Mouse (Mus musculus) left cerebral cortex, postnatal 14 days (tissue): Measurements from ENCODE around the gene Fam189b. TPM values are rescaled to one million over a fixed set of nuclear protein-coding genes. Genes with fewer than 3 reads are reported as not detected.
"Not testable (repeated sequence)": the region's sequence is repeated elsewhere in the genome, so short reads cannot be mapped to it uniquely, and the experiment has no call there.

Experiments used
- DNase-seq, 2 experiments: peaks; one replicate each; pipeline ENCODE4 v3.0.0; 2021 to 2022; ENCODE audit warnings: low spot score in 2 of 2, mixed read lengths in 1 of 2
- intact Hi-C: fragments of 180-260 bp; cut with DNase I; formaldehyde crosslinking; loops from one replicate; pipeline ENCODE4 v1.15.1; 2025
- total RNA-seq, 2 experiments: library from RNA; stranded (reverse); gene quantifications; 2 replicates each; pipeline ENCODE4 v1.2.3; 2021

Gene Fam189b
- total RNA-seq, 2 experiments from 2014 or later, result 73.5 to 77.2 TPM

- no peak for DNase-seq
Measured at GRCm38 (mm10) chr3:89193853-89194252, 10.9 kb downstream of the Fam189b start.

GRCm38 (mm10) chr3:89195979-89196877 lies 13.3 kb downstream of the Fam189b start:
- DNase-seq, result peak; percentile 83 to 90
- intact Hi-C loops, result no loop called here

More at GRCm38 (mm10) chr3:89193853-89194252, 10.9 kb downstream of the Fam189b start:
- intact Hi-C loops, result no loop called here

- intact Hi-C loops, result no loop called here
- no peak for DNase-seq
Measured at GRCm38 (mm10) chr3:89199839-89200238, 16.9 kb downstream of the Fam189b start.

GRCm38 (mm10) chr3:89202253-89203141 lies 19.6 kb downstream of the Fam189b start, which contains the start of gene Gba:
Gba (plus strand) TSS chr3:89202928.
- DNase-seq, result peak; percentile 91 to 92
- intact Hi-C loops, result no loop called here

- intact Hi-C loops, result no loop called here
- DNase-seq, result no peak
Measured at GRCm38 (mm10) chr3:89203142-89203514, 20.2 kb downstream of the Fam189b start.

GRCm38 (mm10) chr3:89206079-89206478 lies 23.1 kb downstream of the Fam189b start:
- DNase-seq, result no peak
- intact Hi-C loops, result no loop called here

GRCm38 (mm10) chr3:89206695-89207094 lies 23.8 kb downstream of the Fam189b start:
- DNase-seq, result no peak
- intact Hi-C loops, result no loop called here

GRCm38 (mm10) chr3:89208075-89208657 lies 25.2 kb downstream of the Fam189b start:
- DNase-seq, result no peak
- intact Hi-C loops, result no loop called here

GRCm38 (mm10) chr3:89208736-89209135 lies 25.8 kb downstream of the Fam189b start:
- intact Hi-C loops, result no loop called here

GRCm38 (mm10) chr3:89209731-89210130 lies 26.8 kb downstream of the Fam189b start:
- DNase-seq, result no peak
- intact Hi-C loops, result loop anchor here (5.0 kb wide), 1 partner anchor 92 kb away; no protein-coding TSS in a partner anchor

More at GRCm38 (mm10) chr3:89208736-89209135, 25.8 kb downstream of the Fam189b start:
- DNase-seq, result no peak

- intact Hi-C loops, result loop anchor here (5.0 kb wide), 1 partner anchor 93 kb away; no protein-coding TSS in a partner anchor
- no peak for DNase-seq
Measured at GRCm38 (mm10) chr3:89210162-89210561, 27.2 kb downstream of the Fam189b start.

- DNase-seq, result no peak
- intact Hi-C loops, result loop anchor here (5.0 kb wide), 1 partner anchor 93 kb away; no protein-coding TSS in a partner anchor
Measured at GRCm38 (mm10) chr3:89210731-89211130, 27.8 kb downstream of the Fam189b start.

GRCm38 (mm10) chr3:89213803-89214530 lies 31.0 kb downstream of the Fam189b start:
- intact Hi-C loops, result loop anchor here (5.0 kb wide), 1 partner anchor 97 kb away; no protein-coding TSS in a partner anchor

GRCm38 (mm10) chr3:89214681-89215411 lies 31.9 kb downstream of the Fam189b start, which contains the start of gene Thbs3:
Thbs3 (plus strand) TSS chr3:89215180.
- intact Hi-C loops, result loop anchor here (5.0 kb wide), 1 partner anchor 98 kb away; no protein-coding TSS in a partner anchor
- DNase-seq, result no peak

More at GRCm38 (mm10) chr3:89213803-89214530, 31.0 kb downstream of the Fam189b start:
- peak; percentile 84 to 90 for DNase-seq

GRCm38 (mm10) chr3:89215853-89216252 lies 32.9 kb downstream of the Fam189b start:
- intact Hi-C loops, result no loop called here
- DNase-seq, result peak; percentile 92 to 96

- DNase-seq, intact Hi-C loops: not testable (repeated sequence)
Measured at GRCm38 (mm10) chr3:89216407-89216806, 33.5 kb downstream of the Fam189b start.

GRCm38 (mm10) chr3:89218271-89218670 lies 35.3 kb downstream of the Fam189b start:
- intact Hi-C loops, result no loop called here
- DNase-seq, result no peak

- intact Hi-C loops, result no loop called here
- DNase-seq, result no peak
Measured at GRCm38 (mm10) chr3:89219546-89219945, 36.6 kb downstream of the Fam189b start.
